Mouse (Mus musculus): Measurements from ENCODE around the gene Fhdc1.

Gene Fhdc1

GRCm38 (mm10) chr3:84435288-84436043, 44.8 kb downstream of the Fhdc1 start:
- DNase-seq (ENCODE audit: extremely low spot score, low read depth, low spot score): no peak

GRCm38 (mm10) chr3:84432797-84433445, 47.3 kb downstream of the Fhdc1 start:
- DNase-seq (ENCODE audit: extremely low spot score, low read depth, low spot score): no peak

DNA sequence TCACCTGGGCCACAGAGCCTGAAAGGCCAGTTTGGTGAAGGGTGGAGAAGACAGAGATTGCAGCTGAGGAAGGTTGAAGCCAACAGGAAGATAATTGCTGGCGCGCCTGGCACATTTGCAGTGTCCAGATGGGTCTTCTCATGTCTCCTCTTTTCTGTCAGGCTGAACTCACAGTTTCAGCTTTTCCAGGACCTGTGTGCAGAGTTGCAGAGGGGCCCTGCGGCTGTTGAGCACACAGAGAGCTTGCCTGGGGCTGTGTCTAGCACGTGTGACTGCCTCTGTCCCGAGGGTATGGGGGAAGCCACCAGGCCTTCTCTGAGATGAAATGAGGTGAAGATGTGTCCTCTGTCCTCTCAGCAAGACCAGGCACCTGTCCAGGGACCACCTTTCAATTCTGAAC, 49.0 kb downstream of the Fhdc1 start:
- no peak for DNase-seq (ENCODE audit: extremely low spot score, low read depth, low spot score)

DNA sequence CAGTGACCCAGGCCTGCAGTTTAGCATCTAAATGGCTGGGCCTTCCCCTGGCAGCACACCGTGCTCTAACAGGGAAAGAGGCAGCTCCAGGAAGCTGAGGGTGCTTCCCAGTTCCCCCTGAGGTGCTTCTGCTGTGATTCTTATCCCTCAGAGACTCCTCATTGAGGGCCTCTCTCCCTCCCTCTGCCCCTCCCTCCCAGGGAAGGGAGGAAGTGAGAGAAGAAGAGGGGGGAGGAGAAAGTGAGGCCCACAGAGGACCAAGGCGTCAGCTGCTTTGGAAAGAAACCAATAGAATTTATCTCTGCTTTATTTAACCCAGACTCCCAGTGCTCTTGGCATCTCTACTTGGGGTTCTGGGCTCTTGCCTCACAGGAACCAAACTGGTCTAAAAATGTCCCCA, 50.1 kb downstream of the Fhdc1 start:
- no peak for DNase-seq (ENCODE audit: extremely low spot score, low read depth, low spot score)

DNA sequence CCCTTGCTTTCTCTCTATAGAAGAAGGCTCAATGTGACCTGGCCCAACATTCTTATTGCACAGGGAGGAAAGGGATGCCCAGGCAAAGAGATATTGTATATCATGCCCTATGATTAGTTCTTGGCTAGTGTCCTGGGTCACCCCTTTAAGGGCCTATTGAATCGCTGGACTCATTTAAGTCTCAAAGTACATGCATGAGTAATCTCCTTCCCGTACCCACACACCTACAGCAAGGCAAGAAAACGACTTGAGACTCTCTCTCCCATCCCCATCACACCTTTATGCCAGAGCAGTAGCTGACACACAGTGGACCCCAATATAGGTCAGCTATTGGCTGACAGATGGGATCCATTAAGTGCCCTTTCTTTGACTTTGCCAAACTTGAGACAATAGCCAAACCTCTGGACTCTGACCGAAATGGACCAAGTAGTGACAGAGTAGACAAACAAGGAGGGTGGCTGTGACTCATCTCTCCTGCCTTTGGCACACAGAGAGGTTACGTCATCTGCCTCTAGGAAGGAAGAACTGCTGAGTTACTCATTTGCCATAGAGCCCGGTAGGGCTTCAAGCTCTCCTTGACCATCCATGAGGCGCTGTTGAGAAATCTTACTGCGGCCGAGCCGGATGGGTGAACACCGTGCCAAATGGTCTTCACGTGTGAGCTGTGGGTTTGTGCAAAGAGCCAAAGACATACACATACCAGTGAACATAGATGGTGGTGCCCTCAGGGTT, 51.1 kb downstream of the Fhdc1 start:
- no peak for DNase-seq (ENCODE audit: extremely low spot score, low read depth, low spot score)

DNA sequence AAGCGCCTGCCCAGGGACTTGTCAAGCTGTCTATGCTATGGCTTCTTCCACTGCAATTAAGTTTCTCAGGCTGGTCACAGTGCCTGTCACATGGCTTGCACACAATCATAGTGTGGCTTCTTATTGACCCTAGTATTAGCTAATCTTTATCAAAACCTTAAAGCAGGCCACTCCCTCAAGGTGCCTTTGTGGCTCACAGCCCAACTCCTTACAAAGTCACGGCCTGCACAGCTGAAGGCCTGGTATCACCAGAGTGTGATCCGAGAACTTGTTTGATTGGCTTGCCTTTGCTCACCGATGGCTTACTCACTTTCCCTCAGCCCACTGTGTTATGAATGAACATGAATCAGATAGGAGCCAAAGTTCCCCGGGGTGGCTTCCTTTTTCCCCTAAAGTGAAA, 52.5 kb downstream of the Fhdc1 start:
- DNase-seq (ENCODE audit: extremely low spot score, low read depth, low spot score): no peak

GRCm38 (mm10) chr3:84422340-84422739, 57.9 kb downstream of the Fhdc1 start:
- DNase-seq (ENCODE audit: extremely low spot score, low read depth, low spot score): no peak

- no peak for DNase-seq (ENCODE audit: extremely low spot score, low read depth, low spot score)
Measured at GRCm38 (mm10) chr3:84413868-84414267, 66.4 kb downstream of the Fhdc1 start.

DNA sequence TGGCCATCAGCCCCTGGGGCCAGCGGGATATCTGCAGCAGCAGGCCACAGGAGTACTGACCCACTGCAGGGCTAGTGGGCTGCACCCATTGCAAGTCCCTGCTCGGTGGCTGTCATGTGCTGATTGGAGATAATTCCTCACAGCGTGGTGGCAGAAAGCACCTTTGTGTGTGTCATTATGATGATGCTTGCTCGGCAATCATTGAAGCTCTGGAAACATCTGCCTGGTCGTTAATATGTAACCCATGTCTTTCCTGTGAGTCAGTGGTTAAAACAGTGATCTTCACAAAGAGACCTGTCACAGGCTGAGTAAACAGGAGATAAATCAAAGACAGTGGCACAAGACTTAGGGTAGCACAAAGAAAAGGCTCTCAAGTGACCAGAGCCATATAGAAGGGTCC, 67.3 kb downstream of the Fhdc1 start:
- no peak for DNase-seq (ENCODE audit: extremely low spot score, low read depth, low spot score)

DNA sequence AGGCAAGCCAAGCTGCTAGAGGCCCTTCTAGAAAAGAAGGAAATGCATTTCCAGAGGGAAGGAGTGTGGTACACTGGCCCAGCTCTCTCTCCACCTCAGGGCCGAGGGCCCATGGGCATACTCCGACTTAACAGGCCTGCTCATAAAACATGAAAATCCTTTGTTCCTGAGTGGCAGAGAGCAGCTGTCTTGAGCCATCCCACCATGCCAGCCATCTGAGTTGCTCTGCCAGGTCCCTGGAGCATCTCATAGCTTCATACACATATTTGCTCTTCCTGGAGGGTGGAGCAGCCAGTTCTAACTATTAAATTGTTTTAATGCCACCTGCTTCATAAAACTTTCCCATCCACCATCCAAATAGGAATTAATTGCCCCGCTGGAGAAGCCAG, 70.8 kb downstream of the Fhdc1 start:
- DNase-seq (ENCODE audit: extremely low spot score, low read depth, low spot score): no peak

DNA sequence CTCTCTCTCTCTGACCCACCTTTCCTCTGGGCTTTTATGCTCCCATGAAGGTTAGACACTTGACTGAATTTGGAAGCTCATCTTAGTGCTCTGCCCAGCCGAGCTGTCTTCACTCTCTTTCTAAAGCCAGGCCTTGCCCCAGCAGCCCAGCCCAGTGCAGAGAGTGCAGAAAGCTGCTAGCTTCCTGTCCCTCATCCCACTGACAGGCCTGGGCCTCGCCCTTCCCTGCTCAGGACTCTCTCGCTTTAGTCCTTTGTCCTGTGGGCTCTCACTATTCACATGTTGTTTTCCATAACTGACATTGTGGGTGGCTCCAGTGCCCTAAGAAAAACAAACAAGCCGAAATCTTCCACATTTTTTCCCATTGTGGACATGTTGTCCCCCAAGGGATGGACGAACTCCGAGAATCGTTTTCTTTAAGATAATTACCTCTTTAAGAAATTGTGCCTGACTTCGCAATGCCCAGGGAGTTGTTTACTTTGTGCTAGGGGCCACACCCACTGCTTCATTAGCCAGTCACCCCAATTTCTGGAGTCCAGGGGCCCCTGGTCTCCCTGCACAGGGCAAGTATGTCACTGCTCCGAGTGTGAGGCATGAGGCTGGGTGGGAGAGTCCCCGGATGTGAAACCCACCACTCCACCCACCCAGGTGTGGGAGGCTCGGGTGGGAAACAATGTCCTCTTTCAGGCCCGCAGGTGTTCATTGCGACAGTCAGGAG, 71.3 kb downstream of the Fhdc1 start:
- DNase-seq (ENCODE audit: extremely low spot score, low read depth, low spot score): no peak

GRCm38 (mm10) chr3:84405523-84405922, 74.7 kb downstream of the Fhdc1 start:
- no peak for DNase-seq (ENCODE audit: extremely low spot score, low read depth, low spot score)

DNA sequence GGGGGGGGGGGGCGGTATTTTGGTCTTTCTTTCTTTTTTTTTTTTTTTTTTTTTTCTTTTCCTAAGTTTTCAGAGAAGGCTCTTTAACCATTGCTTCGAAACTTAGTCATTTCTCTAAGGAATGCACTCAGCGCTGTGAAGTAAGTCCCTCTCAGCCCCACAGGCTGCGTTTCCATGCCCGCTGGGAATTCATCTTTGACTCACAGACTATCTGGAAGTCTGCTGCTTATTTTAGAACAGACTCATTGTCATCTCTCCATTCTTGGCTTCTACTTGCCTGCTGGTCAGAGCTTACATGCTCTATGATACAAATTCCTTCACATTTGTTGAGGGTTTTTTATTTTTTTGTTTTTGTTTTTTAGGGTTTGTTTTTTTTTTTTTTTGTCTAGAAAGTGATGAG, 76.8 kb downstream of the Fhdc1 start:
- DNase-seq (ENCODE audit: extremely low spot score, low read depth, low spot score): no peak

- DNase-seq (ENCODE audit: extremely low spot score, low read depth, low spot score): no peak
Measured at GRCm38 (mm10) chr3:84402716-84403115, 77.5 kb downstream of the Fhdc1 start.

GRCm38 (mm10) chr3:84397976-84398375, 82.3 kb downstream of the Fhdc1 start:
- no peak for DNase-seq (ENCODE audit: extremely low spot score, low read depth, low spot score)

DNA sequence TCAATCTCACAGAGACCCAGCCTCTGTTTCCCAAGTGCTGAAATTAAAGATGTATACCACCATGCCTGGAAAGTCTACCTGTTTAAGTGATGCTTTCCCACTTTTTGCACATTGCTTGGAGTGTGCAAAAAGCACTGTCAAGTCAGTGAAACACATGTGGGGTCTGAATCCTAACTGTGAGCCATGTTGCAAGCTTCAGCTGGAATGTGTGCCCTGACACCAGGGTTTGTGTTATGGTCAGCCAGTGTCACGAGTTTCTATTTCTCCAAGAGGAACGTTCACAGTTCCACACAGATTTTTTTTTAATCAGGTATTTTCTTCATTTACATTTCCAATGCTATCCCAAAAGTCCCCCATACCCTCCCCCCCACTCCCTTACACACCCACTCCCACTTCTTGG, 84.0 kb downstream of the Fhdc1 start:
- DNase-seq (ENCODE audit: extremely low spot score, low read depth, low spot score): no peak

DNA sequence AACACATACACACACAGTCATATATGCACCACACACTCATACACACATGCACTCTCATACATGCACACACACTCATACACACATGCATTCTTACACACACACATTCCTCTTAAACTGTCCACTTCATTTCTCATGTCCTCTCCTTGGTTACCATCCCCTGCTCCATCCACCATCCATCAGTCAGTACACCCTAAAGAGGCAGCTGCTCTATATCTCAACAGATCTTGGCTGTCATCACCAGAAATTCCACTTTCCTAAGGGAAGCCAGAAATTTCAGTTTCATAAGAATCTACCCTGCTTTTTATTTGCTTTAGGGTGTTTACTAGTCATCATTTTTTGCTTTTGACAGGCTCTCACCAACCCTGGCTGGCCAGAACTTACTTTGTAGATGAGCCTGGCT, 84.4 kb downstream of the Fhdc1 start:
- no peak for DNase-seq (ENCODE audit: extremely low spot score, low read depth, low spot score)

GRCm38 (mm10) chr3:84394841-84395447, 85.3 kb downstream of the Fhdc1 start:
- DNase-seq (ENCODE audit: extremely low spot score, low read depth, low spot score): no peak

Data from hindlimb bud, embryonic 11.5 days (tissue).